Mouse (Mus musculus) lung, embryonic 15.5 days (tissue): ENCODE results near the gene Hspa1l. TPM values are rescaled to one million over a fixed set of nuclear protein-coding genes. Genes with fewer than 3 reads are reported as not detected.
"Not testable (repeated sequence)": the region's sequence is repeated elsewhere in the genome, so short reads cannot be mapped to it uniquely, and the experiment has no call there.

Source experiments
- ATAC-seq: fragments of 200-750 bp; cut with Nextera tagmentation; 2 replicates; pipeline ENCODE4 v1.8.0; 2017; ENCODE audit warnings: moderate number of reproducible peaks, borderline replicate concordance; ENCODE audit not compliant: low FRiP score, low TSS enrichment; ENCODE audit errors: extremely low read depth
- H3K27ac ChIP-seq: fragments of 300-500 bp; sonication (generic); 2 replicates; pipeline ENCODE4 v1.5.1; 2015; ENCODE audit warnings: moderate library complexity, mild to moderate bottlenecking, inconsistent platforms
- H3K27me3 ChIP-seq: fragments of 300-500 bp; sonication (generic); 2 replicates; pipeline ENCODE4 v1.6.1; 2015; ENCODE audit warnings: inconsistent platforms
- H3K36me3 ChIP-seq: fragments of 300-500 bp; sonication (generic); 2 replicates; pipeline ENCODE4 v1.6.1; 2015; ENCODE audit warnings: inconsistent platforms
- H3K4me1 ChIP-seq: fragments of 300-500 bp; sonication (generic); 2 replicates; pipeline ENCODE4 v1.6.1; 2015; ENCODE audit warnings: inconsistent platforms
- H3K4me2 ChIP-seq: fragments of 300-500 bp; sonication (generic); 2 replicates; pipeline ENCODE4 v1.6.1; 2015; ENCODE audit warnings: inconsistent platforms, mild to moderate bottlenecking, moderate library complexity
- H3K4me3 ChIP-seq: fragments of 300-500 bp; sonication (generic); 2 replicates; pipeline ENCODE4 v1.5.1; 2015; ENCODE audit warnings: mild to moderate bottlenecking, inconsistent platforms
- H3K9ac ChIP-seq: fragments of 300-500 bp; sonication (generic); 2 replicates; pipeline ENCODE4 v1.6.1; 2015; ENCODE audit warnings: inconsistent platforms
- H3K9me3 ChIP-seq: fragments of 300-500 bp; sonication (generic); 2 replicates; pipeline ENCODE4 v1.6.1; 2016; ENCODE audit warnings: inconsistent platforms
- WGBS: fragments of 180-500 bp; shearing (Covaris S2); methylation state at CpG from one replicate; pipeline ENCODE4 v1.1.7; 2015; 5-methylcytosine and 5-hydroxymethylcytosine counted together
- polyA plus RNA-seq: library from polyadenylated mRNA; unstranded; fragments of >200 nt; fragmentation: Nextera tagmentation; extraction: Ambion mirVana; gene quantifications from 2 replicates; pipeline ENCODE4 v1.2.1, GENCODE M21; 2015

Gene Hspa1l
- polyA plus RNA-seq, 1 experiment from 2014 or later, result 0.45 TPM

DNA sequence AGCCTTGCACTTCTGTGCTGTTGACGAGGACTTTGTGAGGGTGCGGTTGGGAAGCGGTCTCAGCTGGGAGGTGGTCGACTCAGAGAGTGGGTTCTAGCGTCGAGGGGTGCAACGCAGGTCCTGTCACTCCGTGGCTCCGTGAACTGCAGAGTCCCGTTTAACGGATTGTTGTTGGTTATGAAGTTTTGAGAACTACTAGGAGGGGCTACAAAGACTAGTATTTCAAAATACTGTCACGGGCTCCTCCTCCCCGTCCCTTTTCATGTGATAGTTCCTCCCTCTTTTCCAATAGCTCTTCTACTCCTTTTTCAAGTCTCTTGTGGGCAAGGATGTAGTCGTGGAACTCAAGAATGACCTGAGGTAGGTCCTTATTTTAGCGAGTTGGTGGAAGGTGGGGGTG is 9.8 kb downstream of the Hspa1l start:
- H3K4me3 ChIP-seq, result peak overlapping the region; percentile 75

DNA sequence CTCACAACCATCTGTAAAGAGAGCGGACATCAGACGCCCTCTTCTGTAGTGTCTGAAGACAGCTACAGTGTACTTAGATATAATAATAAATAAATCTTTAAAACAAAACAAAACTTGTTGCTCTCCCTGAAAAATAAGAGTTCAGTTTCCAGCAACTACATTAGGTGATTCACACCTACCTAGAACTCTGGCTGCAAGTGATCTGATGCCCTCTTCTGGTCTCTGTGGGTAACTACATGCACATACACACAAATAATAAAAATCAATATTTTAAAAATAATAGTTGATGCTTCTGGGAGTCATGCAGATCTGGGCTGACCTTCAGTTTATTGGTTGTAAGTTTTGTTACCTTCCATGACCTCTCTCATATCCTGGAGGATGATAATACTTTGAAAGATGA is 11.7 kb downstream of the Hspa1l start:
- Histone ChIP-seq H3K9ac (no peak overlapping the region), H3K27me3 (no peaks in the 10 kb centered on the region), H3K36me3 (peaks cover 26% of the 10 kb centered on the region), H3K27ac (no peak overlapping the region), H3K4me2 (no peak overlapping the region), H3K4me3 (no peak overlapping the region), H3K4me1 (peaks cover 18% of the 10 kb centered on the region), H3K9me3 (no peaks in the 10 kb centered on the region)
- ATAC-seq, result no peak
- WGBS, result 74% methylated on average over 2 of the region's 2 CpGs

More for the DNA sequence above, 9.8 kb downstream of the Hspa1l start:
- Histone ChIP-seq H3K4me2 (peak overlapping the region; percentile 71), H3K4me1 (peaks cover 18% of the 10 kb centered on the region), H3K36me3 (peaks cover 18% of the 10 kb centered on the region), H3K27me3 (no peaks in the 10 kb centered on the region), H3K9ac (peak overlapping the region; percentile 96), H3K9me3 (no peaks in the 10 kb centered on the region), H3K27ac (peak overlapping the region; percentile 99)
- ATAC-seq, result no peak
- WGBS, result under 1% methylated on average over 15 of the region's 15 CpGs

DNA sequence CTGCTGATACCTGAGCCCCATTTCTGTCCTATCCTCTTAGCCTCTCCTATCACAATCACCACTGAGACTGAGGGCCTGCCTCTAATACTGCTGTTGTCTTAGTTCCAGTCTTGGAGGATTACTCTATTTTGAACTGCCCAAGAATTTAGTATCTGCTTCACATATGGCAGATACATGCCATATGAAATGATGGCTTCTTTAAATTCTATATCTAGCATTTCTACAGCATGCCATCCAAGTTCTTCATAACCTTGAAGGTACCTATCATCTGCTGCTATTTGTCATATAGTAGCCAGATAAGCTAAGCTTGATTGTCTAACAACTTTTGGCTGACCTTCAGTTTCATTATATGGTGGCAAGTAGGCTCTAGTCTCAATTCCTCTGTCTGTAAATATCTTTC is 22.2 kb downstream of the Hspa1l start:
- no peak overlapping the region for H3K4me3 ChIP-seq
- no peaks in the 10 kb centered on the region for H3K27me3 ChIP-seq
- H3K4me1 ChIP-seq, result peaks cover 31% of the 10 kb centered on the region
- no peak overlapping the region for H3K4me2 ChIP-seq
- no peak for ATAC-seq
- peaks cover 40% of the 10 kb centered on the region for H3K36me3 ChIP-seq
- no peak overlapping the region for H3K9ac ChIP-seq
- H3K27ac ChIP-seq, result no peak overlapping the region
- no peaks in the 10 kb centered on the region for H3K9me3 ChIP-seq

GRCm38 (mm10) chr17:34995192-34995591 is 22.7 kb downstream of the Hspa1l start:
- 86% methylated on average over 4 of the region's 4 CpGs for WGBS
- peaks cover 40% of the 10 kb centered on the region for H3K36me3 ChIP-seq

GRCm38 (mm10) chr17:34995927-34996326 is 23.4 kb downstream of the Hspa1l start:
- ATAC-seq, H3K27me3 ChIP-seq, H3K4me2 ChIP-seq, H3K4me3 ChIP-seq, H3K9ac ChIP-seq, H3K9me3 ChIP-seq, H3K27ac ChIP-seq: not testable (repeated sequence)
- H3K36me3 ChIP-seq, result peaks cover 37% of the 10 kb centered on the region
- peaks cover 34% of the 10 kb centered on the region for H3K4me1 ChIP-seq
- 93% methylated on average over 4 of the region's 4 CpGs for WGBS

More at GRCm38 (mm10) chr17:34995192-34995591, 22.7 kb downstream of the Hspa1l start:
- not testable (repeated sequence) for H3K9ac ChIP-seq, H3K9me3 ChIP-seq, H3K27ac ChIP-seq, H3K4me3 ChIP-seq, ATAC-seq, H3K27me3 ChIP-seq, H3K4me2 ChIP-seq
- H3K4me1 ChIP-seq, result peaks cover 34% of the 10 kb centered on the region

DNA sequence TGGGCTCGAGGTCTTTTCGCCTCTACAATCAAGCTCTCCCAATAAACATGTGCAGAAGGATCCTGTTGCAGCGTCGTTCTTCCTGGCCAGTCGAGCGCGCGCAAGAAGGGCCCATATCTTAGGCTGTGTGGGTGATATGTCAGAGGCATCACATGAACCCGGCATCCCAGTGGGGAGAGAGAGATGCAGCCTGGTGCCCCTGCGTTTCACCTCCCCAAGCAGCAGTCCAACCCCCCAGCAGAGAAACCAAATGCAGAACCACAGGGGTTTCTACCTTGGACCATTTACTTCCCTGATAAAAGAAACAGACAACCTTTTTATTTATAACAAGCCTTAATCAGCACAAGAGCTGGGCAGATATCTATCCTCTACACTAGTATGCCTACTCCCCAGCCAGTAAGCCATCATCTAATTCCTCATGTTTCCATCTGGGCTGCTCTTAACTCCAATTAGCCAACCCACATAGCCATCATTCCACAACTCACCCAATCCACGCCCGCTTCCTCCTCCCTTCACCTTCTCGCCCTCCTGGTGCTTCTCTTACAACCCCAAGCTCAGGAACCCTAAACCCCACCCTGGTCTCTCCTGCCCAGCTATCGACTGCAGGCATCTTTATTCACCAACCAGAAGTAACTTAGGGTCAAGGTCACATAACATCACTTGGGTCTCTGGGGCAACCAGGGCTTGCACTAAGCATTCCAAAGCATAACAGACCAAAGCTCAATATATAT is 24.1 kb downstream of the Hspa1l start:
- Histone ChIP-seq H3K9me3 (no peaks in the 10 kb centered on the region), H3K27ac (no peak overlapping the region), H3K4me1 (peaks cover 34% of the 10 kb centered on the region), H3K27me3 (no peaks in the 10 kb centered on the region), H3K4me3 (peak overlapping the region; percentile 5; the same call in 1 of the 2 replicates), H3K36me3 (peaks cover 31% of the 10 kb centered on the region), H3K4me2 (peak overlapping the region; percentile 85), H3K9ac (no peak overlapping the region)
- WGBS, result 84% methylated on average over 13 of the region's 14 CpGs
- ATAC-seq, result no peak

DNA sequence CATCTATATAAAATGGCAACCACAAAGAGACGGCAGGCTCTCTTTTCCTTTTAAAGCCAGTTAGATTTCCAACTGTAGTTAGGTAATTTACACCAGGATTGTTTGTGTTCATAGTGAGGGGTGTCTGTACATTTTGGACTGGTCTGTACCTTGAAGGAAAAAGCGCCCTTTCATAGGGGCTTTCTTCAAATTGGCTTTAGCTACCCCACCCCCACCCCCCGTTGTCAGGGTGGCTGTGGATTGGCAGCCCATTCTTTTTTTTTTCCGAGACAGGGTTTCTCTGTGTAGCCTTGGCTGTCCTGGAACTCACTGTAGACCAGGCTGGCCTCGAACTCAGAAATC is 24.6 kb downstream of the Hspa1l start:
- peaks cover 31% of the 10 kb centered on the region for H3K36me3 ChIP-seq
- no peaks in the 10 kb centered on the region for H3K27me3 ChIP-seq
- no peak overlapping the region for H3K27ac ChIP-seq
- ATAC-seq, result no peak
- no peak overlapping the region for H3K9ac ChIP-seq
- peaks cover 35% of the 10 kb centered on the region for H3K4me1 ChIP-seq
- H3K9me3 ChIP-seq, result no peaks in the 10 kb centered on the region
- peak overlapping the region; percentile 7 for H3K4me3 ChIP-seq
- H3K4me2 ChIP-seq, result peak overlapping the region; percentile 85
- WGBS, result 84% methylated on average over 5 of the region's 5 CpGs

DNA sequence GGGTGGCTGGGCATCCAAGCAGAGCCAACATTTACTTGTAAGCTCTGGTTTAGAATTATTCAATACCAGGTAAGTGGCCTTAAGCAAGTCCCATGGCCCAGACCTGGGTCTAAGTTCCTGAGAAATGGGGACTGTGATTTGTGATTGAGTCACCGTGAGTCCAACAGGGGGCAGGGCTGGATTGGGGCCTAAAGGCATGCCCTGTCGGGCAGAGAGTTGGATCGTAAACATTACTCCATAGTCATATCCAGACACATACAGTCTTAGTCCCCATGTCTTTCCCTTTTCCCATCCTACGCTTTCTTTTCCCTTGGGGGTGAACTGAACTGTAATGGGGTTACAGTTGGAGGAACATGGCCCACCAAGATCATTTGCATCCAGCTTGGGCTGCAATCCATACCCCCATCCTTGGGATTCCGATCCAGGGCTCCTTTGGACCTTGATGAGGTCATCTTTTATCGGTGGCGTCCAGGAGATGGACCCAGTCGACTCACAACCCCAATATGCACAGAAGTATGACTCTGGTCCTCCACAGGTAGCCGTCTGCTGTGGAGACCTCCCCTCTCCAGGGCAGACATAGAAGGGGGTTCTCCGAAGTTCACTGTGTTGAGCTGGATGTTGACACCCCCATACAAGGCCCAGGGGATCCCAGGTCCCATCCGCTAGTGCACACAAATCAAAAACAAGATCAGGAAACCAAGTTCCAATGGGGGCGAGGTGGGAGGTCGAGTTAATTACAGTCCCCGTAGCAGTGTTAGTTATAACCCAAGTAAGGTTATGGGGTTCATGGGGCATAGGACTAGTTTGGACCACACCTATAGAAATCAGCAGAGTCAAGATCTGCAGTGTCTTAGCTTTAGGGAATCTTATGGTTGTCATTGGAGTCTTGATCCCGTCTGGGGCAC is 26.3 kb downstream of the Hspa1l start:
- Histone ChIP-seq H3K4me1 (peaks cover 50% of the 10 kb centered on the region), H3K4me2 (peak overlapping the region; percentile 85), H3K4me3 (peak overlapping the region; percentile 62), H3K9me3 (no peaks in the 10 kb centered on the region), H3K9ac (peak overlapping the region; percentile 68; the same call in 1 of the 2 replicates), H3K27ac (peak overlapping the region; percentile 94), H3K36me3 (peaks cover 31% of the 10 kb centered on the region), H3K27me3 (no peaks in the 10 kb centered on the region)
- WGBS, result 90% methylated on average over 15 of the region's 15 CpGs
- no peak for ATAC-seq

GRCm38 (mm10) chr17:34999871-35000716 is 27.6 kb downstream of the Hspa1l start:
- not testable (repeated sequence) for H3K9me3 ChIP-seq, ATAC-seq, H3K27me3 ChIP-seq
- H3K27ac ChIP-seq, result peak overlapping the region; percentile 96
- peak overlapping the region; percentile 62 for H3K4me3 ChIP-seq
- peaks cover 50% of the 10 kb centered on the region for H3K4me1 ChIP-seq
- H3K4me2 ChIP-seq, result peak overlapping the region; percentile 85
- peaks cover 43% of the 10 kb centered on the region for H3K36me3 ChIP-seq
- peak overlapping the region; percentile 77 for H3K9ac ChIP-seq
- WGBS, result 5% methylated on average over 30 of the region's 32 CpGs

- H3K9me3 ChIP-seq, result no peaks in the 10 kb centered on the region
- peak within 1 kb of the TSS; percentile 77 for H3K9ac ChIP-seq
- peak; percentile 92 for ATAC-seq
- H3K4me3 ChIP-seq, result peak within 1 kb of the TSS; percentile 62
- H3K36me3 ChIP-seq, result peaks cover 48% of the 10 kb centered on the region
- no peaks in the 10 kb centered on the region for H3K27me3 ChIP-seq
- WGBS, result under 1% methylated on average over 83 of the region's 83 CpGs
- H3K27ac ChIP-seq, result peak within 1 kb of the TSS; percentile 96
- peak within 1 kb of the TSS; percentile 85 for H3K4me2 ChIP-seq
- peaks cover 50% of the 10 kb centered on the region for H3K4me1 ChIP-seq
These were observed 28.4 kb downstream of the Hspa1l start, which contains the start of gene Vars for GRCm38 (mm10) chr17:35000717-35001451. Gene Vars, plus strand, starts transcription at chr17:35000987.
